Mouse (Mus musculus): Measurements from ENCODE around the gene Ndufv3. TPM values are rescaled to one million over a fixed set of nuclear protein-coding genes. Genes with fewer than 3 reads are reported as not detected.

The Ndufv3 gene
- polyA plus RNA-seq, 1 experiment = 475 TPM

GRCm38 (mm10) chr17:31487433-31488060 is 32.4 kb upstream of the Ndufv3 start:
- WGBS = 29% methylated on average over 6 of the region's 6 CpGs
- peaks cover 10% of the 10 kb centered on the region for H3K4me1 ChIP-seq (ENCODE audit: control insufficient read depth, insufficient read depth, low read length)
- no peak overlapping the region for H3K4me3 ChIP-seq (ENCODE audit: insufficient read depth, low read depth, low read length)
- no peaks in the 10 kb centered on the region for H3K36me3 ChIP-seq (ENCODE audit: control insufficient read depth, insufficient read depth, low read length)
- DNase-seq = peak; percentile 55
- H3K27ac ChIP-seq (ENCODE audit: insufficient read depth, low read depth, low read length) = peak overlapping the region; percentile 65
- no peaks in the 10 kb centered on the region for H3K27me3 ChIP-seq (replicated peaks; ENCODE audit: control insufficient read depth, insufficient read depth, low read length)
- TF ChIP-seq POLR2A (IDR thresholded peaks at IDR 0.05; ENCODE audit: low read depth, low read length) (no peak), CTCF (conservative IDR thresholded peaks at IDR 0.05; ENCODE audit: insufficient read depth, insufficient read length, low read depth, low read length) (no peak)

DNA sequence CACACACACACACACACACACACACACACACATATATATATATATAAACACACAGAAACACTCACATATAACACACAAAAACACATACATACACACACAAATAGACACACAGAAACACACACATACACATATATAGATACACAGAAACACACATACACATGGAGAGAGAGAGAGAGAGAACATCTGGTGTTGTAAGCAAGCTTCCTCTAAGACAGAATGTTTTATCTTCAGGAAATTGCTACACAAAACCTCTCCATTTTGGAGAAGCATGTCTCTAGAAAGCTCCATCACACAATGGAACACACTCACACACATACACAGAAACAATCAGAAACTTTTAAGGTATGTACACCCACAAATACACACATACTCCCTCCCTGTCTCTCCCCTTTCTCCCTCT is 28.6 kb upstream of the Ndufv3 start:
- H3K27me3 ChIP-seq (replicated peaks; ENCODE audit: control insufficient read depth, insufficient read depth, low read length) = no peaks in the 10 kb centered on the region
- peaks cover 10% of the 10 kb centered on the region for H3K4me1 ChIP-seq (ENCODE audit: control insufficient read depth, insufficient read depth, low read length)
- H3K4me3 ChIP-seq (ENCODE audit: insufficient read depth, low read depth, low read length) = no peak overlapping the region
- no peak for DNase-seq
- TF ChIP-seq POLR2A (IDR thresholded peaks at IDR 0.05; ENCODE audit: low read depth, low read length) (no peak), CTCF (conservative IDR thresholded peaks at IDR 0.05; ENCODE audit: insufficient read depth, insufficient read length, low read depth, low read length) (no peak)
- no peaks in the 10 kb centered on the region for H3K36me3 ChIP-seq (ENCODE audit: control insufficient read depth, insufficient read depth, low read length)
- H3K27ac ChIP-seq (ENCODE audit: insufficient read depth, low read depth, low read length) = no peak overlapping the region

- no peaks in the 10 kb centered on the region for H3K27me3 ChIP-seq (replicated peaks; ENCODE audit: control insufficient read depth, insufficient read depth, low read length)
- H3K36me3 ChIP-seq (ENCODE audit: control insufficient read depth, insufficient read depth, low read length) = no peaks in the 10 kb centered on the region
- H3K4me1 ChIP-seq (ENCODE audit: control insufficient read depth, insufficient read depth, low read length) = peaks cover 7% of the 10 kb centered on the region
- no peak for TF ChIP-seq POLR2A (IDR thresholded peaks at IDR 0.05; ENCODE audit: low read depth, low read length)
- TF ChIP-seq CTCF (conservative IDR thresholded peaks at IDR 0.05; ENCODE audit: insufficient read depth, insufficient read length, low read depth, low read length) = peak; percentile 96
- H3K4me3 ChIP-seq (ENCODE audit: insufficient read depth, low read depth, low read length) = no peak overlapping the region
- H3K27ac ChIP-seq (ENCODE audit: insufficient read depth, low read depth, low read length) = no peak overlapping the region
- peak; percentile 78 for DNase-seq
- 0% methylated on average over 2 of the region's 2 CpGs for WGBS
Measured at GRCm38 (mm10) chr17:31492416-31492815, 27.5 kb upstream of the Ndufv3 start.

- H3K4me1 ChIP-seq (ENCODE audit: control insufficient read depth, insufficient read depth, low read length) = no peaks in the 10 kb centered on the region
- 86% methylated on average over 1 of the region's 1 CpGs for WGBS
- H3K27ac ChIP-seq (ENCODE audit: insufficient read depth, low read depth, low read length) = no peak overlapping the region
- no peak overlapping the region for H3K4me3 ChIP-seq (ENCODE audit: insufficient read depth, low read depth, low read length)
- TF ChIP-seq CTCF (conservative IDR thresholded peaks at IDR 0.05; ENCODE audit: insufficient read depth, insufficient read length, low read depth, low read length) (no peak), POLR2A (IDR thresholded peaks at IDR 0.05; ENCODE audit: low read depth, low read length) (no peak)
- DNase-seq = no peak
- H3K36me3 ChIP-seq (ENCODE audit: control insufficient read depth, insufficient read depth, low read length) = no peaks in the 10 kb centered on the region
- H3K27me3 ChIP-seq (replicated peaks; ENCODE audit: control insufficient read depth, insufficient read depth, low read length) = no peaks in the 10 kb centered on the region
Measured at GRCm38 (mm10) chr17:31494989-31495388, 24.9 kb upstream of the Ndufv3 start.

GRCm38 (mm10) chr17:31497726-31498125 is 22.2 kb upstream of the Ndufv3 start:
- Histone ChIP-seq H3K27ac (ENCODE audit: insufficient read depth, low read depth, low read length) (no peak overlapping the region), H3K36me3 (ENCODE audit: control insufficient read depth, insufficient read depth, low read length) (no peaks in the 10 kb centered on the region), H3K4me3 (ENCODE audit: insufficient read depth, low read depth, low read length) (no peak overlapping the region), H3K27me3 (replicated peaks; ENCODE audit: control insufficient read depth, insufficient read depth, low read length) (no peaks in the 10 kb centered on the region), H3K4me1 (ENCODE audit: control insufficient read depth, insufficient read depth, low read length) (peaks cover 7% of the 10 kb centered on the region; the same call in 1 of the 2 replicates)
- WGBS = 78% methylated on average over 6 of the region's 6 CpGs
- TF ChIP-seq POLR2A (IDR thresholded peaks at IDR 0.05; ENCODE audit: low read depth, low read length) = no peak
- no peak for TF ChIP-seq CTCF (conservative IDR thresholded peaks at IDR 0.05; ENCODE audit: insufficient read depth, insufficient read length, low read depth, low read length)
- no peak for DNase-seq

GRCm38 (mm10) chr17:31499725-31500124 is 20.2 kb upstream of the Ndufv3 start:
- DNase-seq = no peak
- no peak overlapping the region for H3K4me3 ChIP-seq (ENCODE audit: insufficient read depth, low read depth, low read length)
- H3K27ac ChIP-seq (ENCODE audit: insufficient read depth, low read depth, low read length) = no peak overlapping the region
- WGBS = 95% methylated on average over 12 of the region's 12 CpGs
- TF ChIP-seq CTCF (conservative IDR thresholded peaks at IDR 0.05; ENCODE audit: insufficient read depth, insufficient read length, low read depth, low read length) = no peak
- TF ChIP-seq POLR2A (IDR thresholded peaks at IDR 0.05; ENCODE audit: low read depth, low read length) = no peak
- no peaks in the 10 kb centered on the region for H3K36me3 ChIP-seq (ENCODE audit: control insufficient read depth, insufficient read depth, low read length)
- no peaks in the 10 kb centered on the region for H3K27me3 ChIP-seq (replicated peaks; ENCODE audit: control insufficient read depth, insufficient read depth, low read length)
- H3K4me1 ChIP-seq (ENCODE audit: control insufficient read depth, insufficient read depth, low read length) = peaks cover 12% of the 10 kb centered on the region

- H3K36me3 ChIP-seq (ENCODE audit: control insufficient read depth, insufficient read depth, low read length) = no peaks in the 10 kb centered on the region
- peaks cover 16% of the 10 kb centered on the region for H3K4me1 ChIP-seq (ENCODE audit: control insufficient read depth, insufficient read depth, low read length)
- WGBS = 80% methylated on average over 6 of the region's 8 CpGs
- DNase-seq = no peak
- H3K27ac ChIP-seq (ENCODE audit: insufficient read depth, low read depth, low read length) = no peak overlapping the region
- no peaks in the 10 kb centered on the region for H3K27me3 ChIP-seq (replicated peaks; ENCODE audit: control insufficient read depth, insufficient read depth, low read length)
- TF ChIP-seq CTCF (conservative IDR thresholded peaks at IDR 0.05; ENCODE audit: insufficient read depth, insufficient read length, low read depth, low read length) (no peak), POLR2A (IDR thresholded peaks at IDR 0.05; ENCODE audit: low read depth, low read length) (no peak)
- H3K4me3 ChIP-seq (ENCODE audit: insufficient read depth, low read depth, low read length) = no peak overlapping the region
Measured at GRCm38 (mm10) chr17:31500416-31500815, 19.5 kb upstream of the Ndufv3 start.

All from kidney, adult 2 months (tissue).